Mouse (Mus musculus): ENCODE results near the gene Dlg4. TPM values are rescaled to one million over a fixed set of nuclear protein-coding genes. Genes with fewer than 3 reads are reported as not detected.

Dlg4 gene
- polyA plus RNA-seq, 1 experiment from 2014 or later = 19.9 TPM

GRCm38 (mm10) chr11:70000396-70000898 lies 16.3 kb upstream of the Dlg4 start, which contains the start of gene Dvl2:
TSS of gene Dvl2 (plus strand) at chr11:70000595.
- Histone ChIP-seq H3K27ac (peak within 1 kb of the TSS; percentile 95), H3K27me3 (ENCODE audit: insufficient read depth, poor library complexity, severe bottlenecking) (no peaks in the 10 kb centered on the region), H3K9me3 (no peaks in the 10 kb centered on the region), H3K36me3 (peaks cover 52% of the 10 kb centered on the region), H3K4me3 (peak within 1 kb of the TSS; percentile 99), H3K4me1 (replicated peaks) (peaks cover 59% of the 10 kb centered on the region)
- under 1% methylated on average over 48 of the region's 48 CpGs for WGBS
- peak; percentile 95 for DNase-seq (ENCODE audit: low spot score)

- Histone ChIP-seq H3K36me3 (peaks cover 59% of the 10 kb centered on the region), H3K4me3 (peak overlapping the region; percentile 99), H3K9me3 (no peaks in the 10 kb centered on the region), H3K27me3 (ENCODE audit: insufficient read depth, poor library complexity, severe bottlenecking) (no peaks in the 10 kb centered on the region), H3K27ac (peak overlapping the region; percentile 95), H3K4me1 (replicated peaks) (peaks cover 60% of the 10 kb centered on the region)
- no peak for DNase-seq (ENCODE audit: low spot score)
- WGBS = 15% methylated on average over 8 of the region's 8 CpGs
Observed at GRCm38 (mm10) chr11:70001159-70001558, 15.6 kb upstream of the Dlg4 start.

- Histone ChIP-seq H3K4me3 (peak overlapping the region; percentile 99), H3K27me3 (ENCODE audit: insufficient read depth, poor library complexity, severe bottlenecking) (no peaks in the 10 kb centered on the region), H3K4me1 (replicated peaks) (peaks cover 57% of the 10 kb centered on the region), H3K36me3 (peaks cover 66% of the 10 kb centered on the region), H3K9me3 (no peaks in the 10 kb centered on the region), H3K27ac (no peak overlapping the region)
- peak; percentile 57 for DNase-seq (ENCODE audit: low spot score)
Observed at GRCm38 (mm10) chr11:70001865-70002264, 14.9 kb upstream of the Dlg4 start.

- H3K9me3 ChIP-seq = no peaks in the 10 kb centered on the region
- no peaks in the 10 kb centered on the region for H3K27me3 ChIP-seq (ENCODE audit: insufficient read depth, poor library complexity, severe bottlenecking)
- H3K4me1 ChIP-seq (replicated peaks) = peaks cover 51% of the 10 kb centered on the region
- H3K4me3 ChIP-seq = peak overlapping the region; percentile 99
- 93% methylated on average over 2 of the region's 2 CpGs for WGBS
- H3K27ac ChIP-seq = no peak overlapping the region
- DNase-seq (ENCODE audit: low spot score) = no peak
- peaks cover 72% of the 10 kb centered on the region for H3K36me3 ChIP-seq
Observed at GRCm38 (mm10) chr11:70002471-70002870, 14.3 kb upstream of the Dlg4 start.

- Histone ChIP-seq H3K9me3 (no peaks in the 10 kb centered on the region), H3K36me3 (peaks cover 75% of the 10 kb centered on the region), H3K27me3 (ENCODE audit: insufficient read depth, poor library complexity, severe bottlenecking) (no peaks in the 10 kb centered on the region), H3K27ac (no peak overlapping the region), H3K4me1 (replicated peaks) (peaks cover 31% of the 10 kb centered on the region), H3K4me3 (peak overlapping the region; percentile 3; the same call in 1 of the 2 replicates)
- WGBS = 56% methylated on average over 5 of the region's 5 CpGs
- no peak for DNase-seq (ENCODE audit: low spot score)
Observed at GRCm38 (mm10) chr11:70005521-70005920, 11.2 kb upstream of the Dlg4 start.

GRCm38 (mm10) chr11:70010033-70010432 lies 6.7 kb upstream of the Dlg4 start:
- H3K27me3 ChIP-seq (ENCODE audit: insufficient read depth, poor library complexity, severe bottlenecking) = no peaks in the 10 kb centered on the region
- H3K4me3 ChIP-seq = no peak overlapping the region
- H3K4me1 ChIP-seq (replicated peaks) = peaks cover 23% of the 10 kb centered on the region
- DNase-seq (ENCODE audit: low spot score) = no peak
- 91% methylated on average over 6 of the region's 6 CpGs for WGBS
- no peak overlapping the region for H3K27ac ChIP-seq
- peaks cover 94% of the 10 kb centered on the region for H3K36me3 ChIP-seq
- H3K9me3 ChIP-seq = no peaks in the 10 kb centered on the region

- Histone ChIP-seq H3K4me1 (replicated peaks) (peaks cover 23% of the 10 kb centered on the region), H3K36me3 (peaks cover 89% of the 10 kb centered on the region), H3K4me3 (no peak overlapping the region), H3K27me3 (ENCODE audit: insufficient read depth, poor library complexity, severe bottlenecking) (no peaks in the 10 kb centered on the region), H3K27ac (no peak overlapping the region), H3K9me3 (no peaks in the 10 kb centered on the region)
- DNase-seq (ENCODE audit: low spot score) = no peak
- WGBS = 87% methylated on average over 12 of the region's 12 CpGs
Observed at GRCm38 (mm10) chr11:70010548-70010947, 6.2 kb upstream of the Dlg4 start.

- no peak overlapping the region for H3K4me3 ChIP-seq
Observed at GRCm38 (mm10) chr11:70010961-70011360, 5.8 kb upstream of the Dlg4 start.

GRCm38 (mm10) chr11:70012931-70013330 lies 3.8 kb upstream of the Dlg4 start:
- Histone ChIP-seq H3K4me1 (replicated peaks) (peaks cover 38% of the 10 kb centered on the region), H3K36me3 (peaks cover 66% of the 10 kb centered on the region), H3K4me3 (no peak overlapping the region), H3K9me3 (no peaks in the 10 kb centered on the region), H3K27me3 (ENCODE audit: insufficient read depth, poor library complexity, severe bottlenecking) (no peaks in the 10 kb centered on the region), H3K27ac (no peak overlapping the region)
- WGBS = 91% methylated on average over 9 of the region's 9 CpGs
- no peak for DNase-seq (ENCODE audit: low spot score)

More at GRCm38 (mm10) chr11:70010961-70011360, 5.8 kb upstream of the Dlg4 start:
- Histone ChIP-seq H3K27me3 (ENCODE audit: insufficient read depth, poor library complexity, severe bottlenecking) (no peaks in the 10 kb centered on the region), H3K27ac (no peak overlapping the region), H3K36me3 (peaks cover 85% of the 10 kb centered on the region), H3K4me1 (replicated peaks) (peaks cover 25% of the 10 kb centered on the region), H3K9me3 (no peaks in the 10 kb centered on the region)
- no peak for DNase-seq (ENCODE audit: low spot score)
- WGBS = 79% methylated on average over 10 of the region's 10 CpGs

GRCm38 (mm10) chr11:70013408-70013807 lies 3.3 kb upstream of the Dlg4 start:
- DNase-seq (ENCODE audit: low spot score) = no peak
- Histone ChIP-seq H3K4me1 (replicated peaks) (peaks cover 43% of the 10 kb centered on the region), H3K27ac (no peak overlapping the region), H3K9me3 (no peaks in the 10 kb centered on the region), H3K27me3 (ENCODE audit: insufficient read depth, poor library complexity, severe bottlenecking) (no peaks in the 10 kb centered on the region), H3K4me3 (peak overlapping the region; percentile 20; the same call in 1 of the 2 replicates), H3K36me3 (peaks cover 61% of the 10 kb centered on the region)
- WGBS = 92% methylated on average over 3 of the region's 3 CpGs

- no peaks in the 10 kb centered on the region for H3K27me3 ChIP-seq (ENCODE audit: insufficient read depth, poor library complexity, severe bottlenecking)
- peaks cover 54% of the 10 kb centered on the region for H3K36me3 ChIP-seq
- H3K9me3 ChIP-seq = no peaks in the 10 kb centered on the region
- peaks cover 50% of the 10 kb centered on the region for H3K4me1 ChIP-seq (replicated peaks)
- H3K27ac ChIP-seq = no peak overlapping the region; the same call in 1 of the 2 replicates
- peak overlapping the region; percentile 20; the same call in 1 of the 2 replicates for H3K4me3 ChIP-seq
- WGBS = 65% methylated on average over 5 of the region's 5 CpGs
- no peak for DNase-seq (ENCODE audit: low spot score)
Observed at GRCm38 (mm10) chr11:70014051-70014450, 2.7 kb upstream of the Dlg4 start.

GRCm38 (mm10) chr11:70014880-70015558 lies 1.7 kb upstream of the Dlg4 start, which contains the start of gene Acadvl:
TSS of gene Acadvl (minus strand) at chr11:70015411.
- Histone ChIP-seq H3K27ac (peak within 1 kb of the TSS; percentile 83), H3K36me3 (peaks cover 45% of the 10 kb centered on the region), H3K4me1 (replicated peaks) (peaks cover 59% of the 10 kb centered on the region), H3K9me3 (no peaks in the 10 kb centered on the region), H3K4me3 (peak within 1 kb of the TSS; percentile 57), H3K27me3 (ENCODE audit: insufficient read depth, poor library complexity, severe bottlenecking) (no peaks in the 10 kb centered on the region)
- WGBS = under 1% methylated on average over 35 of the region's 35 CpGs
- peak; percentile 86 for DNase-seq (ENCODE audit: low spot score)

GRCm38 (mm10) chr11:70015677-70016076 lies 1.1 kb upstream of the Dlg4 start:
- WGBS = 68% methylated on average over 6 of the region's 6 CpGs
- Histone ChIP-seq H3K4me1 (replicated peaks) (peaks cover 66% of the 10 kb centered on the region), H3K9me3 (no peaks in the 10 kb centered on the region), H3K27me3 (ENCODE audit: insufficient read depth, poor library complexity, severe bottlenecking) (no peaks in the 10 kb centered on the region), H3K4me3 (peak overlapping the region; percentile 57), H3K27ac (no peak overlapping the region; the same call in 1 of the 2 replicates), H3K36me3 (peaks cover 38% of the 10 kb centered on the region)
- DNase-seq (ENCODE audit: low spot score) = no peak
